Mouse (Mus musculus) layer of hippocampus, adult 2 months (tissue): ENCODE data around the gene Taf1b. TPM values are rescaled to one million over a fixed set of nuclear protein-coding genes. Genes with fewer than 3 reads are reported as not detected.
A peak's percentile ranks its signal among the peaks of the same experiment; 100 is the strongest.
"Not testable (repeated sequence)": the region's sequence is repeated elsewhere in the genome, so short reads cannot be mapped to it uniquely, and the experiment has no call there.

Source experiments
- DNase-seq, 2 experiments: peaks; one replicate each; pipeline ENCODE4 v3.0.0; 2022; ENCODE audit warnings: low spot score in 2 of 2
- H3K27ac ChIP-seq: fragments of 200-600 bp; 2 replicates; pipeline ENCODE4 v1.8.1; 2022
- H3K4me3 ChIP-seq: fragments of 200-600 bp; 2 replicates; pipeline ENCODE4 v1.8.1; 2022; ENCODE audit warnings: mild to moderate bottlenecking
- CTCF ChIP-seq: fragments of 200-600 bp; conservative IDR thresholded peaks from 2 replicates; pipeline ENCODE4 v1.8.1; 2022; ENCODE audit warnings: antibody characterized with exemption, mild to moderate bottlenecking, moderate library complexity
- total RNA-seq, 2 experiments: library from RNA; stranded (reverse); gene quantifications; 2 replicates each; pipeline ENCODE4 v1.2.3; 2021

The Taf1b gene
- total RNA-seq, 2 experiments from 2014 or later = 34.4 to 35.3 TPM

DNA sequence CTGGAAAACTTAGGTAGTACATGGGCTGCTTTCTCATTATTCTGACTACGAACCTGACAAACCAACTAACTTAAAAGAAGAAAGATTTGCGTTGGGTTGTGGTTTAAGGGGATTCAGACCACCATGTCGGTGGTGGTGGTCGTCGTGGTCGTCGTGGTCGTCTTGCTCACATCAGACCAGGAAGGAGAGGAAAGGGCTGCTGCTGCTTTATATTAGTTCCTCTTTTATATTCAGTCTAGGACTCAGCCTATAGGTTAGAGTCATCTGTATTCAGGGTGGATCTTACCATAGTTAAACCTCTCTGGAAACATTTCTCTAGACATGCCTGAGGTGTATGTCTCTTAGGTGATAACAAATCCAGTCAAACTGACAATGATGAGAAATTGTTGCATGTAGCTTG, 19.0 kb downstream of the Taf1b start:
- no peak for DNase-seq
- TF ChIP-seq CTCF = no peak
- Histone ChIP-seq H3K27ac (no peak overlapping the region), H3K4me3 (no peak overlapping the region)

GRCm38 (mm10) chr12:24521076-24521475, 22.9 kb downstream of the Taf1b start:
- TF ChIP-seq CTCF = peak; percentile 23; the same call in 1 of the 2 replicates
- H3K4me3 ChIP-seq = no peak overlapping the region
- DNase-seq = peak in 1 of 2 experiments; percentile 21
- H3K27ac ChIP-seq = peak overlapping the region; percentile 78

- not testable (repeated sequence) for DNase-seq, H3K4me3 ChIP-seq, H3K27ac ChIP-seq
Observed at GRCm38 (mm10) chr12:24525065-24525464, 26.9 kb downstream of the Taf1b start.

GRCm38 (mm10) chr12:24536390-24536789, 38.2 kb downstream of the Taf1b start:
- peak overlapping the region; percentile 78 for H3K27ac ChIP-seq
- TF ChIP-seq CTCF = no peak
- DNase-seq = no peak
- no peak overlapping the region for H3K4me3 ChIP-seq

DNA sequence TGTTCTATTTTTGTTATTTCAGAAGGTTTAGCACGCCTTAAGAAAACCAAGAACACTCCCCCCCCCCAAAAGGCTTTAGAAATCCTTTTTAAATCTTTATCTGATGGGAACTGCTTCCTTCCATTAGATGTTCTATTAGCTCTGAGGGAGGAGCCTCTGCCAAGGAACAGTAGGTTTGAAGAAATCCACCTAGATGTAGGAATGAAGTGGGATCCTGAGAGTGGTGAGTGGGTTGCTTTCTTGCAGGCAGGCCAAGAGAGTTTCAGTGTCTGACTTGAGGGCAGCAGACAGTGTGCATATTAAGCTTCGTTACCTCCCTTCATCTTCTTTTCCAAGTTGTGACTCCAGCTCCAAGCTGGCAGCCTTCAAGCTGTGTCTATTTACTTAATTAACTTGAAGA, 39.0 kb downstream of the Taf1b start:
- no peak for DNase-seq
- TF ChIP-seq CTCF = no peak
- H3K27ac ChIP-seq = peak overlapping the region; percentile 78
- no peak overlapping the region for H3K4me3 ChIP-seq

DNA sequence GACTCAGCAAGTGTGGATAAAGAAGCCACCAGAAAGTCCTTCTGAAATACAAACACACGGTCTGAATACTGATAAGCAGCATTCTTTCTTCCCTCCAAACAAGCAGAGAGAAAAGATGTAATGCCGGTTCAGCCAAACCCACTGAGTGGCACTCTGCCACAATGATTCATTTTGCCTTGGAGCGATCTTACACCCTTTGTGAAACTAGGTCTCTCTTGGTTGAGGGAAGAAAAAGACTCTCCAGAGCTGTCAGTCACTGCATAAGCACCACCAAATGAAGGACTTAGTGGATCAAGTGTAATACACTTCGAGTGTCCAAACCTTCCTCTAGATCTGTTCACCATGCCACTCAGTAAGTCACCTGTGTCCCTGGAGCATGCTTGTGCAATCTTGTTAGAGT, 39.8 kb downstream of the Taf1b start:
- no peak for TF ChIP-seq CTCF
- peak in 1 of 2 experiments; percentile 29 for DNase-seq
- peak overlapping the region; percentile 78; the same call in 1 of the 2 replicates for H3K27ac ChIP-seq
- no peak overlapping the region for H3K4me3 ChIP-seq

DNA sequence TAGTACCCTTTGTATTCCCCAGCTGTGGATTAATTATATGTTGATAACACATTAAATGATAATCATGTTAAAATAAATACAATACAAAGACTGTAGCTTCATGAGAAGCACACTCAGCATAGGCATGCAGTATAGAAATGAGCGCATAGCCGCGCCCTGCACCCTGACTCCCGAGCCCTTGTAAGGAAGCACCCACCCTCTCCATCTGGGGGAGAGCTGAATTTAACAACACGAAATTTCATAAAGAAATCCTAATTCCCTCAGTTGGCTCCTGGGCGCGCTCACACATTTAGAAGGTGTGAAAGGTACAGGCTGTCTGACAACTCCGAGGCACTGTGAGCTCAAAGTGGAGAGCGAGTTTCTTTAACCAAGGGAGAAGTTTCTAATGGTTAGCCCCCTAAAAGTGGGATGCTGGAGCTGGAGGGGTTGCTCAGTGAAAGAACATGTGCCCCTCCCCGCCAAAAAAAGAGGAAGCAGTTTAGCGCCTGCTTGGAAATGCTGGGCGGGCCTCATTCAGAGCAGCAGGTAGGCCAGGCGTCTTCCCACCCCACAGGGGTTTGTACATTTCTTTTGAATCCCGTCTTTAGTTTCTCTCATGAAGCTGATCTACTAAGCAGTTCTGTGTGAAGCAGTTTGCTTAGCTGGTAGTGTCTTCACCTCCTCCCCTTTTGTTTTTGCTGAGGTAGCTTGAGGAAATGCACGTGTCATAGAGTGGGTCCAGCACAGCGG, 43.4 kb downstream of the Taf1b start:
- Histone ChIP-seq H3K4me3 (no peak overlapping the region), H3K27ac (no peak overlapping the region)
- no peak for TF ChIP-seq CTCF
- DNase-seq = no peak

DNA sequence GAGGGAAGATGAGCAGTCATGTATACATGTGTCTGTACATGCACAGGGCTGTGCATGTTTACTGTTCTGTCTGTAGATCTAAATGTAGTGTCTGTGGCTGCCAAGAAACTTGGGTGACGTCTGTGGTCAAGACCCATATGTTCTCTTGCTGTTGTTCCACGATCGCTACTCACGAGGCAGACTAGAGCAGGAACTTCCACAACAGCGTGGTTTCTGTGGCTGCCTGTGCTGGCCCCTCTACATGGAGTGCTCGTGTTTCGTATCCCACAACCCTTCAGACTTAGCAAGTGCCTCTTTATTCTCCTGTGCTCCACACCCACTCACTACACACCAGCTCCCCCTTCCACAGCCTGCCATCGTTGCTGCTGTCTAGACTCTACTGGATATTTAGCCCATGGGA, 49.5 kb downstream of the Taf1b start:
- TF ChIP-seq CTCF = no peak
- no peak for DNase-seq
- Histone ChIP-seq H3K4me3 (no peak overlapping the region), H3K27ac (no peak overlapping the region)

- DNase-seq = no peak
- Histone ChIP-seq H3K27ac (no peak overlapping the region), H3K4me3 (no peak overlapping the region)
- no peak for TF ChIP-seq CTCF
Observed at GRCm38 (mm10) chr12:24548885-24549284, 50.7 kb downstream of the Taf1b start.

- Histone ChIP-seq H3K27ac (no peak overlapping the region), H3K4me3 (no peak overlapping the region)
- no peak for DNase-seq
- no peak for TF ChIP-seq CTCF
Observed at GRCm38 (mm10) chr12:24552531-24552930, 54.4 kb downstream of the Taf1b start.

GRCm38 (mm10) chr12:24555976-24556375, 57.8 kb downstream of the Taf1b start:
- TF ChIP-seq CTCF = no peak
- no peak for DNase-seq
- H3K27ac ChIP-seq = no peak overlapping the region
- no peak overlapping the region for H3K4me3 ChIP-seq

- no peak for DNase-seq
- no peak overlapping the region for H3K27ac ChIP-seq
- H3K4me3 ChIP-seq = no peak overlapping the region
- no peak for TF ChIP-seq CTCF
Observed at GRCm38 (mm10) chr12:24563395-24563960, 65.3 kb downstream of the Taf1b start.

GRCm38 (mm10) chr12:24565311-24565710, 67.2 kb downstream of the Taf1b start:
- H3K4me3 ChIP-seq = no peak overlapping the region
- TF ChIP-seq CTCF = no peak
- DNase-seq = no peak
- H3K27ac ChIP-seq = no peak overlapping the region

- Histone ChIP-seq H3K27ac (no peak overlapping the region), H3K4me3 (no peak overlapping the region)
- TF ChIP-seq CTCF = no peak
- DNase-seq = no peak
Observed at GRCm38 (mm10) chr12:24567606-24568005, 69.4 kb downstream of the Taf1b start.
